Comparison of ENCODE assay signal across 7 mouse cellular contexts in the genomic region with DNA sequence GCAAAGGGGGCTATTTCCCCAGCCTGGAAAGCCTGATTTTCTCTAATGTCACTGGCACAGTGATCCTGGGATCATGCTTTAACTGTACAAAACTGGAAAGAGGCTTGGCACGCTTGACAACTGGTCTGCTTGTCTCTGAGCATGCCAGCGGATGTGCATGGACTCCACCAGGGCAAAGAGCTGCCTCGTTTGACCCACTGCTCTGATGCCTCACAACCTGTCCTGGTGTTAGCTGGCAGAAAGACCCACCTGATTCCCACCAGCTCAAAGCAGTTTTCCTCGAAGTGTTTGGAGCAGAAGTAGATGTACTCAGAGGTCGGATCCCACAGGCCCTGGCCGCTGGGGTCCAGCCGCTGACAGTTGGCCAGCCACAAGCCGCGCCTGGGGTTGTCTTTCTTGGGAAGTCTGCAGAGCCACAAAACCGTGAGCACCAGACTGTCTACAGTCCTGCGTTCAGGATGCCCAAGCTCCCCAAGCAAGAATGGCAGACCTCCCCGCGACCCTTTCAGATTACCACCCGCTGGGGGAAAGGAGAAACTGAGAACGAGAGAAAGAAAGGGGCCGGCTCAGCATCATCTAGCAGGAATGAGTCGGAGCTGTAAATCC. TPM values are rescaled to one million over a fixed set of nuclear protein-coding genes. Genes with fewer than 3 reads are reported as not detected.
A peak's percentile ranks its signal among the peaks of the same experiment; 100 is the strongest.
DNase-seq lines count a peak whose midpoint lies in the region; ATAC-seq and TF ChIP-seq lines count a peak whose summit lies in the region.

No protein-coding gene starts in this region.

- no peak for TF ChIP-seq CTCF in thymus, adult 2 months (IDR thresholded peaks at IDR 0.05; ENCODE audit: borderline replicate concordance, control insufficient read depth, extremely low read depth, insufficient read depth, low read length, poor library complexity)
- TF ChIP-seq CTCF in midbrain, postnatal 0 days (IDR thresholded peaks at IDR 0.05), result no peak

- peaks cover 12% of the 10 kb centered on the region for H3K4me1 ChIP-seq in thymus, adult 2 months (replicated peaks; ENCODE audit: control insufficient read depth, insufficient read depth, low read length)
- H3K4me1 ChIP-seq in forebrain, embryonic 14.5 days (ENCODE audit: control insufficient read depth, insufficient read depth, low read length), result peaks cover 11% of the 10 kb centered on the region
- H3K4me1 ChIP-seq in limb, embryonic 10.5 days, result peaks cover 22% of the 10 kb centered on the region
- peaks cover 10% of the 10 kb centered on the region for H3K4me1 ChIP-seq in midbrain, postnatal 0 days (ENCODE audit: insufficient read depth, low read length)

- H3K27ac ChIP-seq in thymus, adult 2 months (ENCODE audit: control insufficient read depth, insufficient read depth, low read length), result peak overlapping the region; percentile 53
- peak overlapping the region; percentile 97 for H3K27ac ChIP-seq in forebrain, embryonic 14.5 days (ENCODE audit: low read depth, low read length)
- H3K27ac ChIP-seq in limb, embryonic 10.5 days, result peak overlapping the region; percentile 90
- H3K27ac ChIP-seq in midbrain, postnatal 0 days (ENCODE audit: low read depth, low read length), result peak overlapping the region; percentile 98

- H3K9ac ChIP-seq in forebrain, embryonic 14.5 days (ENCODE audit: low read length), result peak overlapping the region; percentile 85
- H3K9ac ChIP-seq in midbrain, postnatal 0 days (replicated peaks; ENCODE audit: low read length, poor library complexity, severe bottlenecking), result peak overlapping the region; percentile 83

- no peaks in the 10 kb centered on the region for H3K9me3 ChIP-seq in forebrain, embryonic 14.5 days (replicated peaks; ENCODE audit: control insufficient read depth, low read length)
- H3K9me3 ChIP-seq in limb, embryonic 10.5 days (replicated peaks), result no peaks in the 10 kb centered on the region
- H3K9me3 ChIP-seq in midbrain, postnatal 0 days (ENCODE audit: low read length), result no peaks in the 10 kb centered on the region

- TF ChIP-seq POLR2A in thymus, adult 2 months (IDR thresholded peaks at IDR 0.05; ENCODE audit: control insufficient read depth, extremely low read depth, insufficient read depth, low read length, poor library complexity), result no peak

- 9% methylated on average over 17 of the region's 17 CpGs for WGBS in thymus, adult 2 months
- WGBS in forebrain, embryonic 14.5 days, result 17% methylated on average over 17 of the region's 17 CpGs
- WGBS in limb, embryonic 10.5 days, result 20% methylated on average over 17 of the region's 17 CpGs
- 18% methylated on average over 17 of the region's 17 CpGs for WGBS in midbrain, postnatal 0 days

- H3K36me3 ChIP-seq in thymus, adult 2 months (ENCODE audit: control insufficient read depth, insufficient read depth, low read length), result peaks cover 24% of the 10 kb centered on the region
- peaks cover 39% of the 10 kb centered on the region for H3K36me3 ChIP-seq in forebrain, embryonic 14.5 days (ENCODE audit: control insufficient read depth, insufficient read depth, low read length)
- peaks cover 44% of the 10 kb centered on the region for H3K36me3 ChIP-seq in limb, embryonic 10.5 days
- H3K36me3 ChIP-seq in midbrain, postnatal 0 days (ENCODE audit: insufficient read depth, low read length), result peaks cover 25% of the 10 kb centered on the region

- DNase-seq in thymus, adult 2 months, result no peak
- no peak for DNase-seq in thymus, postnatal 14 days
- no peak for DNase-seq in forebrain, embryonic 14.5 days (ENCODE audit: low spot score)
- DNase-seq in limb, embryonic 10.5 days (ENCODE audit: low spot score), result no peak
- DNase-seq in midbrain, postnatal 0 days (ENCODE audit: low spot score), result no peak
- no peak for DNase-seq in thymus, postnatal 0 days (ENCODE audit: low spot score)
- DNase-seq in adrenal gland, postnatal 25 days, result no peak

- peak overlapping the region; percentile 69 for H3K4me3 ChIP-seq in thymus, adult 2 months (ENCODE audit: control insufficient read depth, insufficient read depth, low read length)
- peak overlapping the region; percentile 72 for H3K4me3 ChIP-seq in forebrain, embryonic 14.5 days (ENCODE audit: low read depth, low read length)
- H3K4me3 ChIP-seq in limb, embryonic 10.5 days, result peak overlapping the region; percentile 76
- peak overlapping the region; percentile 64 for H3K4me3 ChIP-seq in midbrain, postnatal 0 days (ENCODE audit: low read depth, low read length)

- ATAC-seq in forebrain, embryonic 14.5 days, result no peak
- ATAC-seq in midbrain, postnatal 0 days (ENCODE audit: low FRiP score), result peak; percentile 8; the same call in 1 of the 2 replicates

- H3K27me3 ChIP-seq in thymus, adult 2 months (ENCODE audit: control insufficient read depth, insufficient read depth, low read length), result no peaks in the 10 kb centered on the region
- H3K27me3 ChIP-seq in forebrain, embryonic 14.5 days (replicated peaks; ENCODE audit: control insufficient read depth, insufficient read depth, low read length), result no peaks in the 10 kb centered on the region
- no peaks in the 10 kb centered on the region for H3K27me3 ChIP-seq in limb, embryonic 10.5 days (ENCODE audit: low read depth, poor library complexity, severe bottlenecking)
- H3K27me3 ChIP-seq in midbrain, postnatal 0 days (ENCODE audit: insufficient read depth, low read length), result no peaks in the 10 kb centered on the region

- H3K4me2 ChIP-seq in forebrain, embryonic 14.5 days (ENCODE audit: low read length), result peak overlapping the region; percentile 93
- peak overlapping the region; percentile 89 for H3K4me2 ChIP-seq in midbrain, postnatal 0 days (ENCODE audit: low read depth, low read length, poor library complexity, severe bottlenecking)

RNA-seq across cellular contexts. Expression of gene Thap7, which starts 0.9 kb away (rescaled TPM):
- polyA plus RNA-seq in thymus, adult 2 months (2012; rRNA removed), result 139 and 141 TPM in 2 replicates
- 60.9 and 61.6 TPM in 2 replicates for polyA plus RNA-seq in forebrain, embryonic 14.5 days (2014; fragmentation: Nextera tagmentation; extraction: Ambion mirVana)
- polyA plus RNA-seq in limb, embryonic 10.5 days (2016; fragmentation: Nextera tagmentation; extraction: Ambion mirVana), result 47.8 and 58.9 TPM in 2 replicates
- total RNA-seq in midbrain, postnatal 0 days (2014; rRNA removed), result 59.3 and 65.5 TPM in 2 replicates
- 57.1 and 64.1 TPM in 2 replicates for polyA plus RNA-seq in midbrain, postnatal 0 days (2015; fragmentation: Nextera tagmentation; extraction: Ambion mirVana)
- 79.7 and 81.0 TPM in 2 replicates for polyA plus RNA-seq in thymus, postnatal 0 days (2015; fragmentation: Nextera tagmentation; extraction: Ambion mirVana)
- total RNA-seq in adrenal gland, postnatal 25 days (2021), result 40.7 and 44.1 TPM in 2 replicates

RNA-seq across cellular contexts. Expression of gene Lztr1, which starts 21.6 kb away (rescaled TPM):
- 291 and 303 TPM in 2 replicates for polyA plus RNA-seq in thymus, adult 2 months (2012; rRNA removed)
- 87.6 and 91.9 TPM in 2 replicates for polyA plus RNA-seq in forebrain, embryonic 14.5 days (2014; fragmentation: Nextera tagmentation; extraction: Ambion mirVana)
- 78.2 and 89.8 TPM in 2 replicates for polyA plus RNA-seq in limb, embryonic 10.5 days (2016; fragmentation: Nextera tagmentation; extraction: Ambion mirVana)
- 221 and 264 TPM in 2 replicates for total RNA-seq in midbrain, postnatal 0 days (2014; rRNA removed)
- polyA plus RNA-seq in midbrain, postnatal 0 days (2015; fragmentation: Nextera tagmentation; extraction: Ambion mirVana), result 94.0 and 104 TPM in 2 replicates
- polyA plus RNA-seq in thymus, postnatal 0 days (2015; fragmentation: Nextera tagmentation; extraction: Ambion mirVana), result 30.9 and 36.4 TPM in 2 replicates
- 70.0 and 74.9 TPM in 2 replicates for total RNA-seq in adrenal gland, postnatal 25 days (2021)

RNA-seq across cellular contexts. Expression of gene Lrrc74b, which starts 31.0 kb away (rescaled TPM):
- 0.10 and 0.11 TPM in 2 replicates for polyA plus RNA-seq in thymus, adult 2 months (2012; rRNA removed)
- 0.62 and 1.1 TPM in 2 replicates for polyA plus RNA-seq in forebrain, embryonic 14.5 days (2014; fragmentation: Nextera tagmentation; extraction: Ambion mirVana)
- not detected in 2 replicates for polyA plus RNA-seq in limb, embryonic 10.5 days (2016; fragmentation: Nextera tagmentation; extraction: Ambion mirVana)
- 1.1 and 2.9 TPM in 2 replicates for total RNA-seq in midbrain, postnatal 0 days (2014; rRNA removed)
- 2.1 and 2.5 TPM in 2 replicates for polyA plus RNA-seq in midbrain, postnatal 0 days (2015; fragmentation: Nextera tagmentation; extraction: Ambion mirVana)
- 0.20 and 0.36 TPM in 2 replicates for polyA plus RNA-seq in thymus, postnatal 0 days (2015; fragmentation: Nextera tagmentation; extraction: Ambion mirVana)
- 0.12 TPM in 1 of 2 replicates, not detected in the other for total RNA-seq in adrenal gland, postnatal 25 days (2021)

RNA-seq across cellular contexts. Expression of gene P2rx6, which starts 31.6 kb away (rescaled TPM):
- polyA plus RNA-seq in thymus, adult 2 months (2012; rRNA removed), result 1.6 and 1.8 TPM in 2 replicates
- 1.1 and 1.3 TPM in 2 replicates for polyA plus RNA-seq in forebrain, embryonic 14.5 days (2014; fragmentation: Nextera tagmentation; extraction: Ambion mirVana)
- 0.08 TPM in 1 of 2 replicates, not detected in the other for polyA plus RNA-seq in limb, embryonic 10.5 days (2016; fragmentation: Nextera tagmentation; extraction: Ambion mirVana)
- total RNA-seq in midbrain, postnatal 0 days (2014; rRNA removed), result 1.1 and 2.6 TPM in 2 replicates
- 2.9 TPM in 2 replicates for polyA plus RNA-seq in midbrain, postnatal 0 days (2015; fragmentation: Nextera tagmentation; extraction: Ambion mirVana)
- 1.4 and 2.0 TPM in 2 replicates for polyA plus RNA-seq in thymus, postnatal 0 days (2015; fragmentation: Nextera tagmentation; extraction: Ambion mirVana)
- 0.61 and 0.76 TPM in 2 replicates for total RNA-seq in adrenal gland, postnatal 25 days (2021)

RNA-seq across cellular contexts. Expression of gene Aifm3, which starts 40.7 kb away (rescaled TPM):
- 0.93 and 1.4 TPM in 2 replicates for polyA plus RNA-seq in thymus, adult 2 months (2012; rRNA removed)
- polyA plus RNA-seq in forebrain, embryonic 14.5 days (2014; fragmentation: Nextera tagmentation; extraction: Ambion mirVana), result 7.0 and 8.5 TPM in 2 replicates
- polyA plus RNA-seq in limb, embryonic 10.5 days (2016; fragmentation: Nextera tagmentation; extraction: Ambion mirVana), result 0.85 and 1.2 TPM in 2 replicates
- 16.2 and 23.2 TPM in 2 replicates for total RNA-seq in midbrain, postnatal 0 days (2014; rRNA removed)
- 12.5 and 14.1 TPM in 2 replicates for polyA plus RNA-seq in midbrain, postnatal 0 days (2015; fragmentation: Nextera tagmentation; extraction: Ambion mirVana)
- polyA plus RNA-seq in thymus, postnatal 0 days (2015; fragmentation: Nextera tagmentation; extraction: Ambion mirVana), result 0.40 and 0.42 TPM in 2 replicates
- total RNA-seq in adrenal gland, postnatal 25 days (2021), result 9.8 and 10.2 TPM in 2 replicates
